Mouse (Mus musculus) spleen, adult 2 months (tissue): ENCODE data around the gene Abcc12. TPM values are rescaled to one million over a fixed set of nuclear protein-coding genes. Genes with fewer than 3 reads are reported as not detected.

Source experiments
- DNase-seq, 2 experiments: peaks; one replicate each; pipeline versions ENCODE4 v3.0.0 to v3.0.0-alpha.2; 2012 to 2021; ENCODE audit warnings: low spot score in 2 of 2, low read depth in 1 of 2
- H3K27ac ChIP-seq: fragments of 200-500 bp; 2 replicates; pipeline ENCODE4 v1.5.1; 2012; ENCODE audit warnings: low read length, inconsistent platforms; ENCODE audit not compliant: insufficient read depth
- H3K27me3 ChIP-seq: fragments of 200-500 bp; 2 replicates; pipeline ENCODE4 v1.6.1; 2012; ENCODE audit warnings: mild to moderate bottlenecking, moderate library complexity, low read length, inconsistent platforms; ENCODE audit not compliant: control insufficient read depth, insufficient read depth
- H3K36me3 ChIP-seq: fragments of 200-500 bp; 2 replicates; pipeline ENCODE4 v1.6.1; 2012; ENCODE audit warnings: mild to moderate bottlenecking, low read length, inconsistent platforms; ENCODE audit not compliant: control insufficient read depth, insufficient read depth
- H3K4me1 ChIP-seq: fragments of 200-500 bp; 2 replicates; pipeline ENCODE4 v1.6.1; 2011; ENCODE audit warnings: inconsistent platforms; ENCODE audit not compliant: control insufficient read depth, insufficient read depth, insufficient read length
- H3K4me3 ChIP-seq: fragments of 200-500 bp; 2 replicates; pipeline ENCODE4 v1.5.1; 2011; ENCODE audit warnings: mild to moderate bottlenecking, inconsistent platforms; ENCODE audit not compliant: insufficient read depth, insufficient read length; ENCODE audit errors: extremely low read depth
- CTCF ChIP-seq: fragments of 200-500 bp; IDR thresholded peaks from 2 replicates; pipeline ENCODE4 v1.5.1; 2011; ENCODE audit warnings: mild to moderate bottlenecking, inconsistent platforms; ENCODE audit not compliant: insufficient read depth, insufficient read length, insufficient replicate concordance; ENCODE audit errors: extremely low read depth
- POLR2A ChIP-seq: fragments of 200-500 bp; IDR thresholded peaks from 2 replicates; pipeline ENCODE4 v1.6.1; 2011; ENCODE audit warnings: low read depth, low read length, inconsistent platforms
- WGBS: fragments of 180-500 bp; shearing (Covaris S2); methylation state at CpG from one replicate; pipeline ENCODE4 v1.1.7; 2018; 5-methylcytosine and 5-hydroxymethylcytosine counted together
- polyA plus RNA-seq: library from polyadenylated mRNA; depleted of rRNA; stranded (reverse); fragments of >200 nt; gene quantifications from 2 replicates; pipeline ENCODE4 v1.2.3, GENCODE M21; 2012; rRNA removed

Gene Abcc12
- polyA plus RNA-seq, 1 experiment = 0.08 TPM

DNA sequence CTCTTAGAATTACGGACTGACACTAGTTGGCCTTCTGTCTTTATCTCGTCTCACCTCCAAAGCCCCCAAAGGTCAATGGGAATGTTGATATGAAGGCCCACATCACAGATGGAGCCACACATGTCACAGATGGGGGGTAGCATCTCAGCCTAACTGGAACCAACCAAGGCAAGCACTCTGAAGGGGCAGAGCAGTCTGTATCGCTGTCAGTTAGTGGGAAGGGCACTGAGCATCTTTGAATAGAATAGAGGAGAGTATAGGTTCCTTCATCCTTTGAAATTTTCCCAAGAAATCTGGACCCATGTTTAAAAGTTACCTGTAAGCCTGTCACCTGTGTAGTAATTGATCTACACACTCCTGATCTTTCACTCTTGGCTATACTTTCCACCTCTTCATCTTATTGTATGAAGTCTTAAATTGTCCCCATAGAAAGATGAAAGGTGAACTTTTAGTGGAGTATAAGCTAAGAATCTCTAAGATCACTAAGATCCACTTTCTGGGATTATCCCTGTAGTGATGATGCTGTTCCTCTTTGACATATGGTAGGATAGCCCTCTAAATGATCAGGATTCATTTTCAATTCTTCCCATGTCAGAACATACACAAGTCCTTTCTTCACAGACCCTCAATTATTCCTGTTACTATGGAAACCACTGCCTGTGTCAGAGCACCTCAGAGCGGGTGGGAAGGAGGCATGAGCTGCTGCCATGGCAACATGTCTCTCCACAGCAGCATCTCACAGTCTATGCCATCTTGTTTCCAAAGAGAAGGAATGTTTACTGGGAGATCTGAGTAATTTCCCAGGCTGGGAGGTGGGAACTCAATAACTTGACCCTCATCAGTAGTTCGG, 142.1 kb downstream of the Abcc12 start:
- no peak for TF ChIP-seq POLR2A
- no peak for TF ChIP-seq CTCF
- DNase-seq = no peak
- Histone ChIP-seq H3K36me3 (no peaks in the 10 kb centered on the region), H3K4me3 (no peak overlapping the region), H3K4me1 (no peaks in the 10 kb centered on the region), H3K27me3 (no peaks in the 10 kb centered on the region), H3K27ac (no peak overlapping the region)
- 77% methylated on average over 5 of the region's 5 CpGs for WGBS

- TF ChIP-seq POLR2A = no peak
- TF ChIP-seq CTCF = no peak
- Histone ChIP-seq H3K27ac (no peak overlapping the region), H3K36me3 (no peaks in the 10 kb centered on the region), H3K27me3 (no peaks in the 10 kb centered on the region), H3K4me1 (no peaks in the 10 kb centered on the region), H3K4me3 (no peak overlapping the region)
- DNase-seq = no peak
- 68% methylated on average over 1 of the region's 1 CpGs for WGBS
Observed at GRCm38 (mm10) chr8:86437418-86437817, 143.1 kb downstream of the Abcc12 start.

Other genes with a start within 250 kb of the Abcc12 start
- gene Lonp2, start 43.4 kb upstream of the Abcc12 start, polyA plus RNA-seq = 32.6 and 48.9 TPM in 2 replicates
- gene Gm10638, start 165.0 kb upstream of the Abcc12 start, polyA plus RNA-seq = 1.3 and 2.0 TPM in 2 replicates
- 11.5 and 13.3 TPM in 2 replicates for gene Siah1a, start 165.2 kb upstream of the Abcc12 start, polyA plus RNA-seq